Mouse (Mus musculus) mouse trophoblast stem cell (cell line): ENCODE data around the gene Clic4.

ENCODE experiments used
- in situ Hi-C, 2 experiments: fragments of 300-500 bp; cut with MseI, MboI; formaldehyde crosslinking; loops; 2 replicates in 1 of 2; 3 replicates in 1 of 2; pipeline ENCODE4 v1.15.1; 2025

Clic4 gene

DNA sequence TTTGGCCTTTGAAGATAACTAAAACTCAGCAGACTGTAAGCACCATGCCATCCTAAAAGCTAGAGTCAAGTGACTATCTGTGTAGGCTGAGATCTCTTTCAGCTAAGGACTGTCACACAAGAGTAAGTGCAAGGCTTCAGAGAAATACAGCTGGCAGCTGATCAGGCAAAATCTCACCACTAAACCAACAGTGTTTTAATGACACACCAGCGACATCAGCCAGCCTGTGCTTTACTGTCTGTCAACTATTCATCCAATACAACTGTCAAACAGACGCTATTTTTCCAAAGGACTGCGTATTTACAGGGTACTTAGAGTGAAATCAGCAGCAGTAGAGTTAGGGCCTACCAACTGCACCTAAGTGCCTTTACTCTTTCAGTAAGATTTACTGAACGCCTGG is 12.2 kb downstream of the Clic4 start:
- in situ Hi-C loops: no loop called here

GRCm38 (mm10) chr4:135258521-135258920 is 14.1 kb downstream of the Clic4 start:
- in situ Hi-C loops: no loop called here

- in situ Hi-C loops: no loop called here
Measured at GRCm38 (mm10) chr4:135257881-135258476, 14.6 kb downstream of the Clic4 start.

GRCm38 (mm10) chr4:135256536-135257450 is 15.8 kb downstream of the Clic4 start:
- in situ Hi-C loops: no loop called here

DNA sequence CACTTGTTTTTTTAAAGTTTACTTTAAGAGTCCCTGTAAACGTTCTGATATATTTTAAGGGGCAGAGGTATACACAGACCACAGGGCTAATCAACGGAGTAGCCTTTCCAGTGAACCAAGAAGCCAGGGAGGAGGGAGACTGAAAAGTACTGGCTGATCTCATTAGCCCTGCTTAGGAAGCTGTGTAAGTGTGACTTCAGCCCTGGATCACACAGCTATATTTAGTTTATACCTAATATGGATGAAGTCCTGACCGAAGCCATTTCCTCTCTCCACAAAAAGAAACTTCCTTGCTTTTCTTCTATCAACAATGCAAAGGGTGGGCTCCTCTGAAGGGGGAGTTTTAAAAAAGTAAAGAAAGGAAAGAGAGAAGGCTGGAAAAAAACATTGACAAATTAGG is 17.8 kb downstream of the Clic4 start:
- in situ Hi-C loops: no loop called here

- in situ Hi-C loops: no loop called here
Measured at GRCm38 (mm10) chr4:135254321-135254720, 18.3 kb downstream of the Clic4 start.

DNA sequence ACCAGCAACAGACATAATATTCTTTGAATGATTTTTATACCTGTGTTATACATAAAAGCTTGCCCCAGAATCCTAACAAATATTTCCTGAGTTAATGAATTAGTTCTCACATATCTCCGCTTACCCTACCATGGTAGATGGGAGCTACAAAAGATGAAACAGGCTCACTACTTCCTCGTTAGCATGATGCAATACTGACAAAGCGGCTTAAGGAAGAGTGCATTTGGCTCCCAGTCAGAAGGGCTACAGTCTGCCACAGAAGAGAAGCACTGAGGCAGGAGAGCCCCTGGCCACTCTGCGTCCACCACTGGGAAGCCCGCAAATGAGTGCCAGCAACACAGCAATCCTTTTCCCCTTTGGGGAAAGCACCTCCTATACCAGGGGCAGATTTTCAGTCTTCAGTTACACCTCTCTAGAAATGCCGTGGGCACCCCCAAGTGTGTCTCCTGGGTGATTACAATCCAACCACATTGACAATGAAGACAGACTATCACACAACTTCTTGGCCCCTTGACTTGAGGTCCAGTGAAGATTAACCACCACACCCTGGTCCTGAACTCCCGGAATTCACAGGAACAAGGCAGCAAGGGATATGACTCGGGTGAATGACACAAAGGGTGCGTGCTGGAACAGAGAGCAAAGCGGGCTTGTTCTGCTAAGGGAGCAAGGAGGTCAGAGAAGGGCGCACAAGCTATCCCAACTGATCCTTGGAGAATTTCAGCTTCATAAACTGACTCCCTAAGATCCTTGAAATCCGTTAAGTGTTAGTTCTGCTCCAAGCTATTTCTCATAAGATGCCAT is 19.2 kb downstream of the Clic4 start:
- in situ Hi-C loops: no loop called here

DNA sequence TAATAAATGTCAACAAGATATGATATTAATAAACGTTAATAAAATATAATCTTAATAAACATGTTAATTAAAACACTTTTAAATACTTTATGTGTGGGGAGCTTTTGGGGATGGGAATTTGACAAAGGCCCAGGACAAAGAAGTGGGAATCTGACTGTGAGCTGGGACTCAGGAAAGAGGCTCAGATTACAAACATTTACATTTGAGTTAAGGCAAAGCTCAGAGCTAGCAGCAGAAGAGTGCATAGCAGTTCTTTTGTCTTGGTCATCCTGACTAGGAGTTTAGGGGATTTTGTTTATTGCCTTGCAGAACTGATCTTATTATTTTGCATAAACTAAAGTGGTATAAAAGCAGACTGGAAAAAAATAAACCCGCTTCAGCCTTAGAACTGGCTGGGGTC is 20.8 kb downstream of the Clic4 start:
- in situ Hi-C loops: no loop called here

DNA sequence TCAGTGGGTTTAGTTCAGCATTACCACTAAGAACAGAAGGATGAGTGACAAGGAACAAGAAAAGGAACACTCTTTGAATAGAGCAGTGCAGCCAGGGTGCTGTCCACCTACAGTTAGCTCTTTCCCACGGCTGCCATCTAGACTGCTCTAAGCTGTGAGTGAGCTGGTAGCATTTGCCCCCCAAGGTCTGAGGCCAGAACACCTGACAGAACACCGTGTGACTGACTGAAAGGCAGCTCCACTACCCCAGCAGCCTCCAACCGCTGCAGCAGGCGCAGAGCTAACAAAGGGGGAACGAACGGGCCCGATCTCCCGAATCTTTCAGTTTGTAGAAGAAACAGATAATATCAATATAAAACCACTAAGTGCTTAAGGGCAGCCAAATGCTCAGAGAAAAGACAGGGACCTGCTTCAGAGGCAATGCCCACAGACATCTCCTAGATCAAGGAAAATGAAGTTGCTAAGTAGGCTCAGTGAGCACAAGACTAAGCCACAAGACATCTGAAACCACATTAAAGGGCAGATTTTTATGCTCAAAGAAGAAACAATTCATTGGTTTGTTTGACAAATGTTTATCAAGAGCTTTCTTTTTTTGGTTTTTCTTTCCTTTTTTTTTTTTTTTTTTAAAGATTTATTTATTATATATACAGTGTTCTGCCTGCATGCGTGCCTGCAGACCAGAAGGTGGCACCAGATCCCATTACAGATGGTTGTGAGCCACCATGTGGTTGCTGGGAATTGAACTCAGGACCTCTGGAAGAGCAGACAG is 24.2 kb downstream of the Clic4 start:
- in situ Hi-C loops: no loop called here

- in situ Hi-C loops: no loop called here
Measured at GRCm38 (mm10) chr4:135246866-135247756, 25.5 kb downstream of the Clic4 start.

- in situ Hi-C loops: no loop called here
Measured at GRCm38 (mm10) chr4:135246444-135246843, 26.2 kb downstream of the Clic4 start.

- in situ Hi-C loops: no loop called here
Measured at GRCm38 (mm10) chr4:135245841-135246240, 26.8 kb downstream of the Clic4 start.

GRCm38 (mm10) chr4:135244335-135244734 is 28.3 kb downstream of the Clic4 start:
- in situ Hi-C loops: no loop called here

- in situ Hi-C loops: no loop called here
Measured at GRCm38 (mm10) chr4:135242913-135243541, 29.6 kb downstream of the Clic4 start.

GRCm38 (mm10) chr4:135242383-135242782 is 30.2 kb downstream of the Clic4 start:
- in situ Hi-C loops: no loop called here

DNA sequence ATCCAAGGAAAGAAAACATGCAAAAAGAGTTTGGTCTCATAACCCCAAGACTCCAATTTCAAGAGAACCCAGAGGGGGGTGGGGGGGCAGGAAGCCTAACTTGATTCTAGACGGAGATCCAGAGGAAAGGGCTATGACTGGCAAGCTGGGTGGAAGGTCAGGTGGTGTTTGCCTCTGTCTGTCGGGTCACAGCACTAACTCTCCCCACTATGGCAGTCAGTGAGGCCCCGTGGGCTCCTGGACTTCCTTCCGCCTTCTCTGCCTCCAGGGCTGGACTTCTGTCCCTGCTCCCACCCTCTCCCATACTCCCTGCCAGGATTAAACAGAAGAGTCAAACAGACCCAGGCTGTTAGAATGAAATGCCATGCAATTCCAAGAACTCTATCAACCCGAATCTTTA is 30.9 kb downstream of the Clic4 start:
- in situ Hi-C loops: no loop called here

GRCm38 (mm10) chr4:135241106-135241505 is 31.5 kb downstream of the Clic4 start:
- in situ Hi-C loops: no loop called here

GRCm38 (mm10) chr4:135240329-135240728 is 32.3 kb downstream of the Clic4 start:
- in situ Hi-C loops: no loop called here

- in situ Hi-C loops: no loop called here
Measured at GRCm38 (mm10) chr4:135238706-135239510, 33.7 kb downstream of the Clic4 start.
